Mouse (Mus musculus) lung, postnatal 0 days (tissue): ENCODE data around the gene C1rl.
"Not testable (repeated sequence)": the region's sequence is repeated elsewhere in the genome, so short reads cannot be mapped to it uniquely, and the experiment has no call there.

Experiments
- CTCF ChIP-seq: IDR thresholded peaks from 2 replicates; pipeline ENCODE4 v1.5.1; 2016; ENCODE audit warnings: antibody characterized with exemption, mild to moderate bottlenecking
- EP300 ChIP-seq: IDR thresholded peaks from 2 replicates; pipeline ENCODE4 v1.6.1; 2016; ENCODE audit warnings: antibody characterized with exemption, mild to moderate bottlenecking, control low read depth

GRCm38 (mm10) chr6:124536125-124536829, 43.4 kb downstream of the C1rl start:
- TF ChIP-seq CTCF, EP300: not testable (repeated sequence)
